Mouse (Mus musculus) heart, adult 2 months (tissue): Measurements from ENCODE around the gene Gmnn. TPM values are rescaled to one million over a fixed set of nuclear protein-coding genes. Genes with fewer than 3 reads are reported as not detected.
"Not testable (repeated sequence)": the region's sequence is repeated elsewhere in the genome, so short reads cannot be mapped to it uniquely, and the experiment has no call there.

Experiments
- DNase-seq, 2 experiments: peaks; one replicate each; pipeline ENCODE4 v3.0.0; 2021
- H3K27ac ChIP-seq: fragments of 200-600 bp; 2 replicates; pipeline ENCODE4 v1.8.1; 2022
- H3K27me3 ChIP-seq: fragments of 200-500 bp; 2 replicates; pipeline ENCODE4 v1.6.1; 2012; ENCODE audit warnings: mild to moderate bottlenecking, low read length, inconsistent platforms, mixed read lengths; ENCODE audit not compliant: control insufficient read depth, insufficient read depth
- H3K36me3 ChIP-seq: fragments of 200-500 bp; 2 replicates; pipeline ENCODE4 v1.6.1; 2012; ENCODE audit warnings: low read length, inconsistent platforms; ENCODE audit not compliant: control insufficient read depth, insufficient read depth
- H3K4me1 ChIP-seq: fragments of 200-500 bp; 2 replicates; pipeline ENCODE4 v1.6.1; 2011; ENCODE audit warnings: low read length; ENCODE audit not compliant: control insufficient read depth, insufficient read depth
- H3K4me3 ChIP-seq: fragments of 200-600 bp; 2 replicates; pipeline ENCODE4 v1.8.1; 2022
- H3K79me2 ChIP-seq: fragments of 200-500 bp; replicated peaks from 2 replicates; pipeline ENCODE4 v1.6.1; 2012; ENCODE audit warnings: mild to moderate bottlenecking, inconsistent platforms, low read length, moderate library complexity, mixed read lengths; ENCODE audit not compliant: control insufficient read depth, insufficient read depth
- H3K9ac ChIP-seq: fragments of 200-500 bp; 2 replicates; pipeline ENCODE4 v1.6.1; 2012; ENCODE audit warnings: low read depth, mild to moderate bottlenecking, control low read depth, inconsistent platforms, low read length, mixed read lengths
- CTCF ChIP-seq: fragments of 200-600 bp; IDR thresholded peaks from 2 replicates; pipeline ENCODE4 v1.8.1; 2022; ENCODE audit warnings: antibody characterized with exemption, mild to moderate bottlenecking, moderate library complexity
- EP300 ChIP-seq: fragments of 200-500 bp; IDR thresholded peaks from 2 replicates; pipeline ENCODE4 v1.6.1; 2011; ENCODE audit warnings: low read depth, low read length, control low read depth; ENCODE audit not compliant: insufficient read depth
- POLR2A ChIP-seq: fragments of 200-500 bp; IDR thresholded peaks from 2 replicates; pipeline ENCODE4 v1.6.1; 2011; ENCODE audit warnings: mild to moderate bottlenecking, low read depth, low read length, control low read depth; ENCODE audit not compliant: insufficient read depth
- whole genome bisulfite sequencing: fragments of 180-500 bp; shearing (Covaris S2); methylation state at CpG from one replicate; pipeline ENCODE4 v1.1.7; 2018; 5-methylcytosine and 5-hydroxymethylcytosine counted together
- intact Hi-C: fragments of 180-260 bp; cut with DNase I; formaldehyde crosslinking; loops from one replicate; pipeline ENCODE4 v1.15.1; 2025
- polyA plus RNA-seq: library from polyadenylated mRNA; depleted of rRNA; stranded (reverse); fragments of >200 nt; gene quantifications from 2 replicates; pipeline ENCODE4 v1.2.3, GENCODE M21; 2012
- total RNA-seq, 2 experiments: library from RNA; stranded (reverse); gene quantifications; 2 replicates each; pipeline ENCODE4 v1.2.3; 2021

Gene Gmnn
- total and polyA plus RNA-seq, 3 experiments: 12.9 to 72.3 (median 45.9) TPM

- TF ChIP-seq POLR2A (no peak), EP300 (0 out of 2 replicates have a peak, but pooled peaks have one; percentile 30), CTCF (peak; percentile 78)
- Histone ChIP-seq H3K9ac (no peak overlapping the region), H3K27ac (no peak overlapping the region), H3K36me3 (no peaks in the 10 kb centered on the region), H3K4me1 (no peaks in the 10 kb centered on the region), H3K27me3 (no peaks in the 10 kb centered on the region), H3K4me3 (no peak overlapping the region), H3K79me2 (no peaks in the 10 kb centered on the region)
- 45% methylated on average over 7 of the region's 7 CpGs for WGBS
- intact Hi-C loops: loop anchor here (5.0 kb wide), 1 partner anchor 294 kb away; no protein-coding TSS in a partner anchor
- DNase-seq: peak in 1 of 2 experiments; percentile 33
Measured at GRCm38 (mm10) chr13:24776146-24776844, 14.6 kb upstream of the Gmnn start.

GRCm38 (mm10) chr13:24771482-24771881, 9.8 kb upstream of the Gmnn start:
- H3K4me1 ChIP-seq, intact Hi-C loops, H3K36me3 ChIP-seq, H3K4me3 ChIP-seq, DNase-seq, H3K27me3 ChIP-seq, H3K27ac ChIP-seq, H3K79me2 ChIP-seq, H3K9ac ChIP-seq: not testable (repeated sequence)
- WGBS: 94% methylated on average over 10 of the region's 10 CpGs

- H3K79me2 ChIP-seq, H3K27me3 ChIP-seq, DNase-seq, intact Hi-C loops, H3K9ac ChIP-seq, H3K4me3 ChIP-seq, H3K4me1 ChIP-seq, H3K36me3 ChIP-seq, H3K27ac ChIP-seq: not testable (repeated sequence)
- WGBS: 70% methylated on average over 4 of the region's 4 CpGs
Measured at GRCm38 (mm10) chr13:24767809-24768208, 6.1 kb upstream of the Gmnn start.

GRCm38 (mm10) chr13:24762254-24762653, 531 bp upstream of the Gmnn start:
- H3K4me3 ChIP-seq: peak overlapping the region; percentile 95
- no peaks in the 10 kb centered on the region for H3K79me2 ChIP-seq
- peak overlapping the region; percentile 55; the same call in 1 of the 2 replicates for H3K9ac ChIP-seq
- no peak for DNase-seq
- H3K36me3 ChIP-seq: no peaks in the 10 kb centered on the region
- TF ChIP-seq POLR2A (no peak), CTCF (no peak), EP300 (no peak)
- peaks cover 1% of the 10 kb centered on the region; the same call in 1 of the 2 replicates for H3K4me1 ChIP-seq
- peak overlapping the region; percentile 75 for H3K27ac ChIP-seq
- WGBS: 20% methylated on average over 4 of the region's 4 CpGs
- intact Hi-C loops: no loop called here
- H3K27me3 ChIP-seq: no peaks in the 10 kb centered on the region

GRCm38 (mm10) chr13:24761083-24761402, 680 bp downstream of the Gmnn start:
- intact Hi-C loops: loop anchor here (1.0 to 2.0 kb wide), 2 partner anchors 39 to 70 kb away; partner anchors contain the start of genes Acot13 and Tdp2
- TF ChIP-seq POLR2A: no peak; the same call in 1 of the 2 replicates
- TF ChIP-seq EP300: peak; percentile 76

GRCm38 (mm10) chr13:24760351-24760870, 1.3 kb downstream of the Gmnn start:
- Histone ChIP-seq H3K27me3 (no peaks in the 10 kb centered on the region), H3K79me2 (no peaks in the 10 kb centered on the region), H3K4me3 (peak overlapping the region; percentile 95; the same call in 1 of the 2 replicates), H3K36me3 (no peaks in the 10 kb centered on the region), H3K9ac (no peak overlapping the region), H3K4me1 (peaks cover 1% of the 10 kb centered on the region; the same call in 1 of the 2 replicates), H3K27ac (peak overlapping the region; percentile 75)
- peak in 1 of 2 experiments; percentile 26 for DNase-seq
- WGBS: 35% methylated on average over 5 of the region's 5 CpGs
- intact Hi-C loops: loop anchor here (2.0 kb wide), 1 partner anchor 70 kb away; the partner anchor contains the start of genes Acot13 and Tdp2
- TF ChIP-seq POLR2A (no peak), EP300 (no peak), CTCF (no peak)

More at GRCm38 (mm10) chr13:24761083-24761402, 680 bp downstream of the Gmnn start:
- peak overlapping the region; percentile 95 for H3K4me3 ChIP-seq
- no peaks in the 10 kb centered on the region for H3K27me3 ChIP-seq
- H3K9ac ChIP-seq: peak overlapping the region; percentile 59
- peak overlapping the region; percentile 75 for H3K27ac ChIP-seq
- 4% methylated on average over 10 of the region's 10 CpGs for WGBS
- no peaks in the 10 kb centered on the region for H3K36me3 ChIP-seq
- no peak for DNase-seq
- peaks cover 1% of the 10 kb centered on the region; the same call in 1 of the 2 replicates for H3K4me1 ChIP-seq
- H3K79me2 ChIP-seq: no peaks in the 10 kb centered on the region
